Mouse (Mus musculus): ENCODE results near the gene Nexn.
"Not testable (repeated sequence)": the region's sequence is repeated elsewhere in the genome, so short reads cannot be mapped to it uniquely, and the experiment has no call there.

The Nexn gene

GRCm38 (mm10) chr3:152284306-152284705 is 18.2 kb upstream of the Nexn start:
- in situ Hi-C loops (cut with MboI; ENCODE audit: unreplicated experiment in 2 of 2): loop anchor here in 1 of 2 experiments (10.0 kb wide), 1 partner anchor 170 kb away; no protein-coding TSS in a partner anchor

- in situ Hi-C loops (cut with MboI; ENCODE audit: unreplicated experiment in 2 of 2): loop anchor here in 1 of 2 experiments (10.0 kb wide), 1 partner anchor 167 kb away; no protein-coding TSS in a partner anchor
Measured at GRCm38 (mm10) chr3:152282126-152282525, 16.0 kb upstream of the Nexn start.

- in situ Hi-C loops (cut with MboI; ENCODE audit: unreplicated experiment in 2 of 2): no loop called here
Measured at GRCm38 (mm10) chr3:152278431-152278830, 12.3 kb upstream of the Nexn start.

- in situ Hi-C loops (cut with MboI; ENCODE audit: unreplicated experiment in 2 of 2): no loop called here
Measured at GRCm38 (mm10) chr3:152277912-152278311, 11.8 kb upstream of the Nexn start.

GRCm38 (mm10) chr3:152276935-152277334 is 10.8 kb upstream of the Nexn start:
- in situ Hi-C loops (cut with MboI; ENCODE audit: unreplicated experiment in 2 of 2): no loop called here

- in situ Hi-C loops (cut with MboI; ENCODE audit: unreplicated experiment in 2 of 2): no loop called here
Measured at GRCm38 (mm10) chr3:152275008-152275407, 8.9 kb upstream of the Nexn start.

GRCm38 (mm10) chr3:152272974-152273685 is 7.0 kb upstream of the Nexn start:
- in situ Hi-C loops (cut with MboI; ENCODE audit: unreplicated experiment in 2 of 2): no loop called here

GRCm38 (mm10) chr3:152271876-152272275 is 5.7 kb upstream of the Nexn start:
- in situ Hi-C loops (cut with MboI; ENCODE audit: unreplicated experiment in 2 of 2): no loop called here

GRCm38 (mm10) chr3:152271071-152271710 is 5.0 kb upstream of the Nexn start:
- in situ Hi-C loops (cut with MboI; ENCODE audit: unreplicated experiment in 2 of 2): no loop called here

- in situ Hi-C loops (cut with MboI; ENCODE audit: unreplicated experiment in 2 of 2): loop anchor here (10.0 kb wide), 3 partner anchors 47 to 1387 kb away; no protein-coding TSS in a partner anchor
Measured at GRCm38 (mm10) chr3:152268099-152268498, 1.9 kb upstream of the Nexn start.

GRCm38 (mm10) chr3:152265351-152266035 is 657 bp downstream of the Nexn start:
- in situ Hi-C loops (cut with MboI; ENCODE audit: unreplicated experiment in 2 of 2): loop anchor here (10.0 kb wide), 3 partner anchors 49 to 1389 kb away; no protein-coding TSS in a partner anchor

GRCm38 (mm10) chr3:152264830-152265229 is 1.3 kb downstream of the Nexn start:
- in situ Hi-C loops (cut with MboI; ENCODE audit: unreplicated experiment in 2 of 2): loop anchor here (5.0 to 10.0 kb wide), 5 partner anchors 50 to 1390 kb away; no protein-coding TSS in a partner anchor

- in situ Hi-C loops (cut with MboI; ENCODE audit: unreplicated experiment in 2 of 2): loop anchor here (5.0 to 10.0 kb wide), 5 partner anchors 50 to 1390 kb away; no protein-coding TSS in a partner anchor
Measured at GRCm38 (mm10) chr3:152264374-152264773, 1.8 kb downstream of the Nexn start.

GRCm38 (mm10) chr3:152261948-152262347 is 4.2 kb downstream of the Nexn start:
- in situ Hi-C loops (cut with MboI; ENCODE audit: unreplicated experiment in 2 of 2): loop anchor here (5.0 to 10.0 kb wide), 5 partner anchors 53 to 1393 kb away; no protein-coding TSS in a partner anchor

- in situ Hi-C loops (cut with MboI; ENCODE audit: unreplicated experiment in 2 of 2): loop anchor here (5.0 to 10.0 kb wide), 5 partner anchors 53 to 1393 kb away; no protein-coding TSS in a partner anchor
Measured at GRCm38 (mm10) chr3:152261436-152261835, 4.7 kb downstream of the Nexn start.

GRCm38 (mm10) chr3:152260362-152260761 is 5.8 kb downstream of the Nexn start:
- in situ Hi-C loops (cut with MboI; ENCODE audit: unreplicated experiment in 2 of 2): loop anchor here (5.0 to 10.0 kb wide), 5 partner anchors 54 to 1394 kb away; no protein-coding TSS in a partner anchor

- in situ Hi-C loops (cut with MboI; ENCODE audit: unreplicated experiment in 2 of 2): not testable (repeated sequence)
Measured at GRCm38 (mm10) chr3:152259409-152259808, 6.7 kb downstream of the Nexn start.

GRCm38 (mm10) chr3:152257528-152257927 is 8.6 kb downstream of the Nexn start:
- in situ Hi-C loops (cut with MboI; ENCODE audit: unreplicated experiment in 2 of 2): no loop called here

- in situ Hi-C loops (cut with MboI; ENCODE audit: unreplicated experiment in 2 of 2): no loop called here
Measured at GRCm38 (mm10) chr3:152250487-152250886, 15.7 kb downstream of the Nexn start.

- in situ Hi-C loops (cut with MboI; ENCODE audit: unreplicated experiment in 2 of 2): loop anchor here (25.0 kb wide), 2 partner anchors 135 to 1665 kb away; partner anchors contain the start of genes Msh4 (in 1 of the 2) and Rabggtb (in 1 of the 2)
Measured at GRCm38 (mm10) chr3:152247708-152248107, 18.4 kb downstream of the Nexn start.
